Mouse (Mus musculus) hindbrain, embryonic 10.5 days (tissue): ENCODE results near the gene Negr1. TPM values are rescaled to one million over a fixed set of nuclear protein-coding genes. Genes with fewer than 3 reads are reported as not detected.
A peak's percentile ranks its signal among the peaks of the same experiment; 100 is the strongest.

ENCODE experiments used
- DNase-seq: peaks from one replicate; pipeline ENCODE4 v3.0.0-alpha.2; 2017; ENCODE audit warnings: low spot score
- H3K27ac ChIP-seq: fragments of 300-500 bp; sonication (generic); 2 replicates; pipeline ENCODE4 v1.5.1; 2016; ENCODE audit warnings: mild to moderate bottlenecking, moderate library complexity
- H3K27me3 ChIP-seq: fragments of 300-500 bp; sonication (generic); 2 replicates; pipeline ENCODE4 v1.6.1; 2016; ENCODE audit warnings: mild to moderate bottlenecking; ENCODE audit not compliant: poor library complexity, insufficient read depth, severe bottlenecking
- H3K36me3 ChIP-seq: fragments of 300-500 bp; sonication (generic); 2 replicates; pipeline ENCODE4 v1.6.1; 2016; ENCODE audit warnings: mild to moderate bottlenecking, moderate library complexity
- H3K4me1 ChIP-seq: fragments of 300-500 bp; sonication (generic); replicated peaks from 2 replicates; pipeline ENCODE4 v1.6.1; 2016; ENCODE audit warnings: mild to moderate bottlenecking
- H3K4me3 ChIP-seq: fragments of 300-500 bp; sonication (generic); 2 replicates; pipeline ENCODE4 v1.5.1; 2016; ENCODE audit warnings: mild to moderate bottlenecking, moderate library complexity
- H3K9me3 ChIP-seq: fragments of 300-500 bp; sonication (generic); 2 replicates; pipeline ENCODE4 v1.6.1; 2016; ENCODE audit warnings: mild to moderate bottlenecking, moderate library complexity
- WGBS: fragments of 180-500 bp; shearing (Covaris S2); methylation state at CpG from one replicate; pipeline ENCODE4 v1.1.7; 2016; 5-methylcytosine and 5-hydroxymethylcytosine counted together
- polyA plus RNA-seq: library from polyadenylated mRNA; unstranded; fragments of >200 nt; fragmentation: Nextera tagmentation; extraction: Ambion mirVana; gene quantifications from 2 replicates; pipeline ENCODE4 v1.2.1, GENCODE M21; 2016

Negr1 gene
- 4.0 and 4.7 TPM in 2 replicates for polyA plus RNA-seq

GRCm38 (mm10) chr3:156561524-156562423 is at the start of gene Negr1:
Negr1 (plus strand) TSS chr3:156561794.
- DNase-seq, result peak; percentile 85
- Histone ChIP-seq H3K27me3 (peaks cover 39% of the 10 kb centered on the region), H3K27ac (peak within 1 kb of the TSS; percentile 91), H3K4me3 (peak within 1 kb of the TSS; percentile 67), H3K36me3 (no peaks in the 10 kb centered on the region), H3K9me3 (no peaks in the 10 kb centered on the region), H3K4me1 (peaks cover 24% of the 10 kb centered on the region)
- under 1% methylated on average over 79 of the region's 79 CpGs for WGBS

DNA sequence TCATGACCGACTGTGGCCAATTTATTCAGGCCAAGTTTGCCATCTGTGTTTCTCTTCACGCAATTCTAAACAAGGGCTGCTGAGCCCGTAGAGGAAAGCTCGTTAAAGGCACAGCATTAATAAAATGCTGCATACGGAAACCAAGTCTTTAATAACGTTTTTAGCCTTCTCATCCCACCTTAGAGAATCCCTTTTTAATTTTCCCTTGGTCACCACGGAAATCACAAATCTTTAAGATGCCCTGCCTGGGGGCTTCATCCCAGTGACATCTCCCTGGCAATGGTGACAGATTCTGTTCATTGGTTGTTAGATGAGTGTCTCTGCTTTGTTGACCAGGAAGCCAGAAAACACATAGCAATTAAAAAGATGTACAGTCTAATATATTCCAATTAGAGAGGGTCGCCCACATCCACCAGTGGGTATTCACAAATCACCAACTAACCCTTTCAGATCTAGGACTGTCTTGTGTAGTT is 35.1 kb upstream of the Negr1 start:
- Histone ChIP-seq H3K4me3 (no peak overlapping the region), H3K27ac (no peak overlapping the region), H3K36me3 (no peaks in the 10 kb centered on the region), H3K4me1 (no peaks in the 10 kb centered on the region), H3K9me3 (no peaks in the 10 kb centered on the region), H3K27me3 (no peaks in the 10 kb centered on the region)
- DNase-seq, result no peak
- 75% methylated on average over 8 of the region's 8 CpGs for WGBS

DNA sequence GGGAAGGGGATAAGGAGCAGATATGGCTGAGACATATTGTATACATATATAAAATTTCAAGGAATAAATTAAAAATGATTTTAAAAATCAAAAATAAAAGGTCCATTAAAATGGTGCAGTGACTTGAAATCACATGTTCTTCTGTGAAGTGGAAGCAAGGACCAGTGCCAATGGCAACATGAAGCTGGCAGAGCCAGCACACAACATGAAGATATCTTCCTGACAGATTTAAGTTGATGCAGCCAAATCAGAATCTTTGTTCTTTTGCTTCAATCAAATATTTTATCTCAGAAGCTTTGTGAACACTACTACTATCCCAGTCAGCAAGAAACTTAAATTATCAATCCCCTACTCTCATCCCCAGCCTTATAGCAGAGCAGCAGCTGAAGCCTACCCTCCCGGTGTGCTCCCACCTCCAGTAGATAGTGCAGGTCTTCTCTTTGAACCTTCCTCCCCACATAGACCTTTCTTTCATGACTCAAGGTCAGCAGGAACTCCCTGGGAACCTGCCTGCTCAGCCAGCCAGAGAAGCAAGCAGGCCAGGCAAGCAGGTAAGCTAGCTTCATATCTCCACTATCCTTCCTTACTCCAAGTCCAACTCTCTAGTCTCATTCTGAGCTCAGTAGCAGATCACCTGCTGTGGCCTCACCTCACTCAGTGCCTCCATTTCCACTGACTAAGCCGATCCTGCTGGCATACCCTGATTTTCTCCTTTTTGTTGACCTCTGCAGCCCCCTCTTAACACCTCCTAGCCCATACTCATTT is 34.2 kb upstream of the Negr1 start:
- H3K27ac ChIP-seq, result no peak overlapping the region
- no peak for DNase-seq
- H3K4me3 ChIP-seq, result no peak overlapping the region
- no peaks in the 10 kb centered on the region for H3K27me3 ChIP-seq
- H3K4me1 ChIP-seq, result no peaks in the 10 kb centered on the region
- no peaks in the 10 kb centered on the region for H3K36me3 ChIP-seq
- 82% methylated on average over 2 of the region's 2 CpGs for WGBS
- H3K9me3 ChIP-seq, result no peaks in the 10 kb centered on the region

- WGBS, result 37% methylated on average over 8 of the region's 8 CpGs
- peaks cover 24% of the 10 kb centered on the region for H3K4me1 ChIP-seq
- DNase-seq, result no peak
- H3K4me3 ChIP-seq, result no peak overlapping the region
- no peaks in the 10 kb centered on the region for H3K9me3 ChIP-seq
- peaks cover 39% of the 10 kb centered on the region for H3K27me3 ChIP-seq
- no peaks in the 10 kb centered on the region for H3K36me3 ChIP-seq
- no peak overlapping the region for H3K27ac ChIP-seq
Observed at GRCm38 (mm10) chr3:156559441-156559825, 2.2 kb upstream of the Negr1 start.

GRCm38 (mm10) chr3:156559826-156560471 is 1.6 kb upstream of the Negr1 start:
- DNase-seq, result peak; percentile 10
- Histone ChIP-seq H3K36me3 (no peaks in the 10 kb centered on the region), H3K4me3 (peak overlapping the region; percentile 67), H3K4me1 (peaks cover 24% of the 10 kb centered on the region), H3K9me3 (no peaks in the 10 kb centered on the region), H3K27ac (peak overlapping the region; percentile 91), H3K27me3 (peaks cover 39% of the 10 kb centered on the region)
- WGBS, result 3% methylated on average over 19 of the region's 19 CpGs

GRCm38 (mm10) chr3:156560766-156561165 is 828 bp upstream of the Negr1 start:
- H3K9me3 ChIP-seq, result no peaks in the 10 kb centered on the region
- no peaks in the 10 kb centered on the region for H3K36me3 ChIP-seq
- WGBS, result under 1% methylated on average over 27 of the region's 27 CpGs
- DNase-seq, result peak; percentile 86
- H3K27me3 ChIP-seq, result peaks cover 39% of the 10 kb centered on the region
- H3K27ac ChIP-seq, result peak overlapping the region; percentile 91
- H3K4me1 ChIP-seq, result peaks cover 24% of the 10 kb centered on the region
- peak overlapping the region; percentile 67 for H3K4me3 ChIP-seq

- 2% methylated on average over 10 of the region's 10 CpGs for WGBS
- Histone ChIP-seq H3K4me3 (peak overlapping the region; percentile 67), H3K27ac (peak overlapping the region; percentile 91), H3K36me3 (no peaks in the 10 kb centered on the region), H3K9me3 (no peaks in the 10 kb centered on the region), H3K27me3 (peaks cover 39% of the 10 kb centered on the region), H3K4me1 (peaks cover 24% of the 10 kb centered on the region)
- DNase-seq, result no peak
Observed at GRCm38 (mm10) chr3:156562424-156562785, 811 bp downstream of the Negr1 start.

DNA sequence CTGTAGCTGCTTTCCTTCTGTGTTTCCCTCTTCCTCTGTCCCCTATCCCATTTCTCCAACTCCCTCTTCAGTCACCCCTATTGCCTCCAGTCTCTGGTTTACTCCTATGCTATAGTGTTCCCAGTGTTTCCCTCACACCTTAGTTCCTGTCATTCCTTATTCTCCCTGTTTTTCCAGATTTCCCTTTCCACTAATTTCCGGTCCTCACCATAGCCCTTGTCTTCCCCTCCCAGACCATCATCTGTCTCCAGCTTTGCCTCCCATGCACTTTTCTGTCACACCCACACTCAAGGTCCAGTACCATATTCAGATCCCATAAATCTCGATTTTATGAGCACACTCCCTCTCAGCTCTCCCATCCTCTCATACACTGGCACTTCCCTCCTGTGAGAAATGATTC is 1.2 kb downstream of the Negr1 start:
- 26% methylated on average over 2 of the region's 2 CpGs for WGBS

GRCm38 (mm10) chr3:156563353-156563752 is 1.8 kb downstream of the Negr1 start:
- Histone ChIP-seq H3K4me1 (peaks cover 24% of the 10 kb centered on the region), H3K27ac (no peak overlapping the region), H3K36me3 (no peaks in the 10 kb centered on the region), H3K9me3 (no peaks in the 10 kb centered on the region), H3K4me3 (peak overlapping the region; percentile 67), H3K27me3 (peaks cover 39% of the 10 kb centered on the region)
- no peak for DNase-seq
- 14% methylated on average over 3 of the region's 3 CpGs for WGBS

More for the DNA sequence above, 1.2 kb downstream of the Negr1 start:
- H3K27ac ChIP-seq, result no peak overlapping the region
- H3K4me3 ChIP-seq, result peak overlapping the region; percentile 67
- peaks cover 24% of the 10 kb centered on the region for H3K4me1 ChIP-seq
- H3K27me3 ChIP-seq, result peaks cover 39% of the 10 kb centered on the region
- H3K36me3 ChIP-seq, result no peaks in the 10 kb centered on the region
- DNase-seq, result no peak
- no peaks in the 10 kb centered on the region for H3K9me3 ChIP-seq

DNA sequence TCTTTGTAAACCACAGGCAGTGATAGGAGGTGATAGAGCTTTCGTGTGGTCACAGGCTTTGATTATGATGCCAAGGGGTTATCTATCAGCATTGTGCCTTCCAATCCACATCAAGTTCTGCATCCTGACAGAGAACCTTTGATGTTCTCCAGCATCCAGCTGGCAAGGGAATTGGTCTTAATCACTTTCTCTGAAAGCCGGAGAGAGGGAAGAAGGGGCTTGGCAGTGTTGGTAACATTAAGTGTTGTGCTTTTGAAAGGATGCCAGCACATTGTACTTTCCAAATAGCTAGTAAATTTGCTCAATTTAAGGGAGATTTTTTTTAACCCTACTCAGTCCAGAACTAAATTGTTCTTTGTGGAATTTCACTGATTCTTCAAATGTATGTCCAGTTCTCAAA is 11.9 kb downstream of the Negr1 start:
- Histone ChIP-seq H3K4me3 (no peak overlapping the region), H3K27me3 (no peaks in the 10 kb centered on the region), H3K4me1 (no peaks in the 10 kb centered on the region), H3K9me3 (no peaks in the 10 kb centered on the region), H3K27ac (no peak overlapping the region), H3K36me3 (no peaks in the 10 kb centered on the region)
- 56% methylated on average over 2 of the region's 2 CpGs for WGBS
- DNase-seq, result no peak

- WGBS, result 93% methylated on average over 1 of the region's 1 CpGs
- Histone ChIP-seq H3K4me1 (no peaks in the 10 kb centered on the region), H3K27me3 (no peaks in the 10 kb centered on the region), H3K27ac (no peak overlapping the region), H3K36me3 (no peaks in the 10 kb centered on the region), H3K4me3 (no peak overlapping the region), H3K9me3 (no peaks in the 10 kb centered on the region)
- no peak for DNase-seq
Observed at GRCm38 (mm10) chr3:156576292-156576691, 14.7 kb downstream of the Negr1 start.

- Histone ChIP-seq H3K9me3 (no peaks in the 10 kb centered on the region), H3K4me3 (no peak overlapping the region), H3K27me3 (no peaks in the 10 kb centered on the region), H3K27ac (no peak overlapping the region), H3K4me1 (no peaks in the 10 kb centered on the region), H3K36me3 (no peaks in the 10 kb centered on the region)
- whole genome bisulfite sequencing, result 95% methylated on average over 4 of the region's 4 CpGs
- no peak for DNase-seq
Observed at GRCm38 (mm10) chr3:156590612-156591011, 29.0 kb downstream of the Negr1 start.
